Mouse (Mus musculus) hindbrain, postnatal 0 days (tissue): ENCODE data around the gene Zdhhc4. TPM values are rescaled to one million over a fixed set of nuclear protein-coding genes. Genes with fewer than 3 reads are reported as not detected.

Experiments
- ATAC-seq: fragments of 200-750 bp; cut with Nextera tagmentation; 2 replicates; pipeline ENCODE4 v1.8.0; 2017; ENCODE audit warnings: mild to moderate bottlenecking, moderate TSS enrichment, moderate library complexity
- DNase-seq: peaks from one replicate; pipeline ENCODE4 v3.0.0-alpha.2; 2015; ENCODE audit warnings: low spot score
- H3K27ac ChIP-seq: fragments of 300-500 bp; sonication (generic); 2 replicates; pipeline ENCODE4 v1.5.1; 2014; ENCODE audit warnings: mild to moderate bottlenecking
- H3K27me3 ChIP-seq: fragments of 300-500 bp; sonication (generic); 2 replicates; pipeline ENCODE4 v1.6.1; 2014; ENCODE audit warnings: low read length, mixed read lengths; ENCODE audit not compliant: insufficient read depth
- H3K36me3 ChIP-seq: fragments of 300-500 bp; sonication (generic); 2 replicates; pipeline ENCODE4 v1.6.1; 2014; ENCODE audit warnings: low read length, mixed read lengths; ENCODE audit not compliant: insufficient read depth
- H3K4me1 ChIP-seq: fragments of 300-500 bp; sonication (generic); 2 replicates; pipeline ENCODE4 v1.6.1; 2014; ENCODE audit warnings: antibody characterized with exemption, low read length, mixed read lengths; ENCODE audit not compliant: insufficient read depth
- H3K4me2 ChIP-seq: fragments of 300-500 bp; sonication (generic); 2 replicates; pipeline ENCODE4 v1.6.1; 2014; ENCODE audit warnings: low read depth, mild to moderate bottlenecking, low read length, moderate library complexity, mixed read lengths
- H3K4me3 ChIP-seq: fragments of 300-500 bp; sonication (generic); 2 replicates; pipeline ENCODE4 v1.5.1; 2014; ENCODE audit warnings: low read length
- H3K9ac ChIP-seq: fragments of 300-500 bp; sonication (generic); replicated peaks from 2 replicates; pipeline ENCODE4 v1.6.1; 2014; ENCODE audit warnings: mild to moderate bottlenecking, low read length, moderate library complexity, mixed read lengths
- H3K9me3 ChIP-seq: fragments of 300-500 bp; sonication (generic); 2 replicates; pipeline ENCODE4 v1.6.1; 2016; ENCODE audit warnings: low read length, mixed read lengths
- CTCF ChIP-seq: IDR thresholded peaks from 2 replicates; pipeline ENCODE4 v1.5.1; 2016; ENCODE audit warnings: antibody characterized with exemption, control low read depth, low read depth
- WGBS: fragments of 180-500 bp; shearing (Covaris S2); extraction: QIAGEN DNeasy Blood & Tissue Kit; methylation state at CpG from one replicate; pipeline ENCODE4 v1.1.7; 2014; 5-methylcytosine and 5-hydroxymethylcytosine counted together
- polyA plus RNA-seq: library from polyadenylated mRNA; unstranded; fragments of >200 nt; fragmentation: Nextera tagmentation; extraction: Ambion mirVana; gene quantifications from 2 replicates; pipeline ENCODE4 v1.2.1, GENCODE M21; 2015
- total RNA-seq: library from RNA; depleted of rRNA; stranded (reverse); fragments of >200 nt; gene quantifications from 2 replicates; pipeline ENCODE4 v1.2.3, GENCODE M21; 2014

Zdhhc4 gene
- total and polyA plus RNA-seq, 2 experiments from 2014 or later, result 84.4 to 92.1 TPM

GRCm38 (mm10) chr5:143288378-143288911 is 40.6 kb downstream of the Zdhhc4 start:
- WGBS, result 24% methylated on average over 9 of the region's 9 CpGs
- Histone ChIP-seq H3K4me1 (0 out of 2 replicates have a peak, but pooled peaks cover 2% of the 10 kb centered on the region), H3K4me2 (peak overlapping the region; percentile 46), H3K9ac (0 out of 2 replicates have a peak overlapping the region, but pooled peaks have one; percentile 2), H3K27me3 (peaks cover 26% of the 10 kb centered on the region), H3K4me3 (peak overlapping the region; percentile 25; the same call in 1 of the 2 replicates), H3K36me3 (no peaks in the 10 kb centered on the region), H3K27ac (no peak overlapping the region), H3K9me3 (no peaks in the 10 kb centered on the region)
- ATAC-seq (no peak), DNase-seq (no peak)
- no peak for TF ChIP-seq CTCF

- ATAC-seq (no peak), DNase-seq (no peak)
- Histone ChIP-seq H3K27ac (no peak overlapping the region), H3K36me3 (no peaks in the 10 kb centered on the region), H3K9me3 (no peaks in the 10 kb centered on the region), H3K27me3 (peaks cover 26% of the 10 kb centered on the region), H3K9ac (0 out of 2 replicates have a peak overlapping the region, but pooled peaks have one; percentile 2), H3K4me1 (0 out of 2 replicates have a peak, but pooled peaks cover 2% of the 10 kb centered on the region), H3K4me3 (peak overlapping the region; percentile 25), H3K4me2 (peak overlapping the region; percentile 46)
- WGBS, result 8% methylated on average over 48 of the region's 48 CpGs
- no peak for TF ChIP-seq CTCF
Observed at GRCm38 (mm10) chr5:143287774-143288328, 41.2 kb downstream of the Zdhhc4 start.

GRCm38 (mm10) chr5:143284762-143285161 is 44.3 kb downstream of the Zdhhc4 start:
- ATAC-seq (no peak), DNase-seq (no peak)
- TF ChIP-seq CTCF, result peak; percentile 36; the same call in 1 of the 2 replicates
- H3K4me2 ChIP-seq, result no peak overlapping the region
- no peak overlapping the region for H3K27ac ChIP-seq
- H3K4me3 ChIP-seq, result no peak overlapping the region
- no peak overlapping the region for H3K9ac ChIP-seq
- H3K4me1 ChIP-seq, result 0 out of 2 replicates have a peak, but pooled peaks cover 2% of the 10 kb centered on the region
- WGBS, result 40% methylated on average over 6 of the region's 6 CpGs
- H3K36me3 ChIP-seq, result no peaks in the 10 kb centered on the region
- H3K9me3 ChIP-seq, result no peaks in the 10 kb centered on the region
- H3K27me3 ChIP-seq, result peaks cover 26% of the 10 kb centered on the region

GRCm38 (mm10) chr5:143279247-143279646 is 49.8 kb downstream of the Zdhhc4 start:
- ATAC-seq (peak; percentile 10; the same call in 1 of the 2 replicates), DNase-seq (no peak)
- H3K4me2 ChIP-seq, result no peak overlapping the region
- H3K4me1 ChIP-seq, result no peaks in the 10 kb centered on the region
- no peak overlapping the region for H3K27ac ChIP-seq
- no peak overlapping the region for H3K9ac ChIP-seq
- WGBS, result 49% methylated on average over 10 of the region's 10 CpGs
- no peaks in the 10 kb centered on the region for H3K36me3 ChIP-seq
- H3K27me3 ChIP-seq, result no peaks in the 10 kb centered on the region
- H3K4me3 ChIP-seq, result no peak overlapping the region
- no peaks in the 10 kb centered on the region for H3K9me3 ChIP-seq
- TF ChIP-seq CTCF, result no peak

- no peak for ATAC-seq
- H3K9me3 ChIP-seq, result no peaks in the 10 kb centered on the region
- no peak overlapping the region for H3K4me3 ChIP-seq
- no peaks in the 10 kb centered on the region for H3K27me3 ChIP-seq
- H3K36me3 ChIP-seq, result no peaks in the 10 kb centered on the region
- H3K4me1 ChIP-seq, result peaks cover 4% of the 10 kb centered on the region
- H3K4me2 ChIP-seq, result no peak overlapping the region
- no peak overlapping the region for H3K9ac ChIP-seq
- WGBS, result 50% methylated on average over 5 of the region's 5 CpGs
- no peak for TF ChIP-seq CTCF
- no peak for DNase-seq
- H3K27ac ChIP-seq, result no peak overlapping the region
Observed at GRCm38 (mm10) chr5:143275761-143276160, 53.3 kb downstream of the Zdhhc4 start.

GRCm38 (mm10) chr5:143272540-143273330 is 56.3 kb downstream of the Zdhhc4 start:
- peaks cover 20% of the 10 kb centered on the region for H3K4me1 ChIP-seq
- H3K4me3 ChIP-seq, result no peak overlapping the region
- ATAC-seq (no peak), DNase-seq (peak; percentile 32)
- no peaks in the 10 kb centered on the region for H3K27me3 ChIP-seq
- no peak overlapping the region for H3K4me2 ChIP-seq
- no peak overlapping the region for H3K9ac ChIP-seq
- no peak overlapping the region for H3K27ac ChIP-seq
- WGBS, result 66% methylated on average over 16 of the region's 16 CpGs
- no peak for TF ChIP-seq CTCF
- H3K9me3 ChIP-seq, result no peaks in the 10 kb centered on the region
- H3K36me3 ChIP-seq, result no peaks in the 10 kb centered on the region
